Mouse (Mus musculus): ENCODE results near the gene Fem1a. TPM values are rescaled to one million over a fixed set of nuclear protein-coding genes. Genes with fewer than 3 reads are reported as not detected.
A peak's percentile ranks its signal among the peaks of the same experiment; 100 is the strongest.

Fem1a gene
- total and polyA plus RNA-seq, 3 experiments: 16.6 to 26.0 (median 17.5) TPM

DNA sequence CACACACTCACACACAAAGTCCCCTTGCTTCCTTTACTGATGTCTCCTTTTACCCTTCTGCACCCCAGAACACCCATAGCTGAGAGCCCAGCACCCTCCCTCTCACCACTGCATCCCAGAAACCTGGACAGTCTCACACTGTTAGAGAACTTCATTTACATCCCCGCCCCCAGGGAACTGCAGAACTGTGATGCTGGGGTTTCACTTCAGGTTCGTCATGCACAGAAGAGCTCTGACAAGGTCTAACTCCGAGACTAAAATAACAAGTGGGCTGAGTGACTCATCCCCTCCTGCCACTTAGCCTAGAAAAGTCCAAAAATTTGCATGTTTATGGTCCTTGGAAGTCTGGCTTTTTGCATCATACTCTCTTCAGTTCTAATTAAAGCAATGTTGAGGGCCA lies 9.7 kb downstream of the Fem1a start (continued):
- TF ChIP-seq E2F4 (IDR thresholded peaks at IDR 0.05; ENCODE audit: insufficient replicate concordance, low read depth, low read length) (no peak), KAT2A (IDR thresholded peaks at IDR 0.05; ENCODE audit: insufficient replicate concordance, low read length) (0 out of 2 replicates have a peak, but pooled peaks have one; percentile 3), JUND (conservative IDR thresholded peaks at IDR 0.05; ENCODE audit: low read depth, low read length) (peak; percentile 97), SIN3A (IDR thresholded peaks at IDR 0.05; ENCODE audit: low read length) (peak; percentile 72), TBP (conservative IDR thresholded peaks at IDR 0.05; ENCODE audit: low read depth, low read length) (0 out of 2 replicates have a peak, but pooled peaks have one; percentile 44), POLR2A (IDR thresholded peaks at IDR 0.05; ENCODE audit: low read depth, low read length) (peak; percentile 34)

DNA sequence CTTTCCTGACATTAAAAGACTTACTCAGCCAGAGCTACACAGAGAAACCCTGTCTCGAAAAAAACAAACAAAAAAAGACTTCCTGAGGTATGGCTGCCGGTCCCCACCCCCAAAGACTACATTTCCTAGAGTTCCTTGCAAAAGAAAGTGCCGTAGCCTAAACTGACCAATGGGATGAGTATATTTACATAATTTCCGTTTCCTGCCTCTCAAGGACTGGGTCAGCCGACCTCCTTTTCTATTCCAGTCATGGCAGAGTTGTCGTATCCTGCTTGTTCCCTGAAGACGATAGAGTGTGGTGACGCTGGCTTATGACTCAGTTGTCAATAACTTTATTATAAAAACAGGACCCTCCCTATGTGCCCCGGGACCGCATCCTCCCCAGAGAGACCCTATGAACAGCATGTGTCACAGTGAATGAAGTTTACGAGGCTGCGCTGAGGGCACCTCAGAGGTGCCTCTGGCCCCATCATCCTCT lies 12.6 kb downstream of the Fem1a start:
- dilution Hi-C loops (cut with MboI; ENCODE audit: extremely low pct_ligation_motif_present, extremely low pct_unique_long_range_greater_than_20kb, low sequenced_read_pairs): no loop called here
- Histone ChIP-seq H3K27ac (ENCODE audit: insufficient read depth, low read depth) (peak overlapping the region; percentile 82), H3K36me3 (replicated peaks in 1 of 2; ENCODE audit: control insufficient read depth in 1 of 2, insufficient read depth in 1 of 2, low read length in 1 of 2) (peaks cover 38 to 47% of the 10 kb centered on the region in 2 experiments), H3K4me3 (replicated peaks in 1 of 3; ENCODE audit: low read depth in 2 of 3, low read length in 2 of 3, poor library complexity in 1 of 3) (peak overlapping the region in 1 of 3 experiments; percentile 42), H3K9ac (ENCODE audit: insufficient read depth, low read depth) (peak overlapping the region; percentile 67), H3K79me2 (replicated peaks; ENCODE audit: control insufficient read depth, extremely low read depth, insufficient read depth, poor library complexity, severe bottlenecking) (peaks cover 26% of the 10 kb centered on the region), H3K4me2 (ENCODE audit: insufficient read depth, low read depth, poor library complexity, severe bottlenecking) (peak overlapping the region; percentile 35; the same call in 1 of the 2 replicates), H3K27me3 (replicated peaks) (no peaks in the 10 kb centered on the region), H3K4me1 (ENCODE audit: control insufficient read depth in 1 of 2, insufficient read depth in 2 of 2) (peaks cover 28 to 76% of the 10 kb centered on the region in 2 experiments), H3K9me3 (replicated peaks; ENCODE audit: low read length) (no peaks in the 10 kb centered on the region)
- peak; percentile 87 for DNase-seq (ENCODE audit: extremely low read depth)
- in situ Hi-C loops (cut with MboI; ENCODE audit: low pct_ligation_motif_present, low pct_unique_long_range_greater_than_20kb, low sequenced_read_pairs): no loop called here
- TF ChIP-seq ZKSCAN1 (IDR thresholded peaks at IDR 0.05; ENCODE audit: borderline replicate concordance, low read depth, low read length) (no peak), EP300 (IDR thresholded peaks at IDR 0.05; ENCODE audit: low read length) (0 out of 2 replicates have a peak, but pooled peaks have one; percentile 35), POLR2AphosphoS2 (IDR thresholded peaks at IDR 0.05; ENCODE audit: low read depth, low read length) (peak; percentile 96), NELFE (IDR thresholded peaks at IDR 0.05; ENCODE audit: low read depth, low read length) (no peak; the same call in 1 of the 2 replicates), JUND (conservative IDR thresholded peaks at IDR 0.05; ENCODE audit: low read depth, low read length) (no peak), TCF12 (IDR thresholded peaks at IDR 0.05; ENCODE audit: low read depth, low read length) (0 out of 2 replicates have a peak, but pooled peaks have one; percentile 49), ELF1 (IDR thresholded peaks at IDR 0.05; ENCODE audit: low read depth, low read length) (peak; percentile 70), KAT2A (IDR thresholded peaks at IDR 0.05; ENCODE audit: insufficient replicate concordance, low read length) (peak; percentile 73; the same call in 1 of the 2 replicates), ZNF384 (IDR thresholded peaks at IDR 0.05; ENCODE audit: low read depth, low read length) (peak; percentile 52; the same call in 1 of the 2 replicates), MYC (IDR thresholded peaks at IDR 0.05; ENCODE audit: low read depth, low read length) (no peak), MAZ (IDR thresholded peaks at IDR 0.05; ENCODE audit: low read depth, low read length) (no peak), PAX5 (IDR thresholded peaks at IDR 0.05; ENCODE audit: low read length) (no peak), UBTF (IDR thresholded peaks at IDR 0.05; ENCODE audit: low read depth, low read length) (no peak), CHD1 (IDR thresholded peaks at IDR 0.05; ENCODE audit: low read depth, low read length) (no peak), RCOR1 (conservative IDR thresholded peaks at IDR 0.05; ENCODE audit: low read depth, low read length) (no peak), POLR2A (IDR thresholded peaks at IDR 0.05; ENCODE audit: low read depth, low read length) (peak; percentile 70), IRF4 (IDR thresholded peaks at IDR 0.05; ENCODE audit: low read depth, low read length) (0 out of 2 replicates have a peak, but pooled peaks have one; percentile 17), USF1 (IDR thresholded peaks at IDR 0.05; ENCODE audit: low read depth, low read length) (no peak), MAX (IDR thresholded peaks at IDR 0.05; ENCODE audit: low read length) (no peak), NRF1 (IDR thresholded peaks at IDR 0.05; ENCODE audit: low read depth, low read length) (peak; percentile 29; the same call in 1 of the 2 replicates), MXI1 (IDR thresholded peaks at IDR 0.05; ENCODE audit: low read depth, low read length) (no peak; the same call in 1 of the 2 replicates), RAD21 (IDR thresholded peaks at IDR 0.05; ENCODE audit: low read depth, low read length) (no peak), ETS1 (conservative IDR thresholded peaks at IDR 0.05; ENCODE audit: low read depth, low read length) (peak; percentile 41), JUN (IDR thresholded peaks at IDR 0.05; ENCODE audit: insufficient read depth, low read depth, low read length) (no peak), ZC3H11A (IDR thresholded peaks at IDR 0.05; ENCODE audit: low read depth, low read length) (no peak), HCFC1 (IDR thresholded peaks at IDR 0.05; ENCODE audit: low read depth, low read length) (peak; percentile 92), GABPA (IDR thresholded peaks at IDR 0.05; ENCODE audit: insufficient replicate concordance, low read depth, low read length) (no peak; the same call in 1 of the 2 replicates), MEF2A (IDR thresholded peaks at IDR 0.05; ENCODE audit: borderline replicate concordance, low read depth, low read length) (0 out of 2 replicates have a peak, but pooled peaks have one; percentile 45), BHLHE40 (IDR thresholded peaks at IDR 0.05; ENCODE audit: low read depth, low read length) (peak; percentile 70), ZMIZ1 (IDR thresholded peaks at IDR 0.05; ENCODE audit: low read depth, low read length) (peak; percentile 72), SMC3 (IDR thresholded peaks at IDR 0.05; ENCODE audit: low read depth, low read length) (no peak), CTCF (conservative IDR thresholded peaks at IDR 0.05 in 1 of 2, IDR thresholded peaks at IDR 0.05 in 1 of 2; ENCODE audit: low read depth in 2 of 2, low read length in 2 of 2) (no peak), E2F4 (IDR thresholded peaks at IDR 0.05; ENCODE audit: insufficient replicate concordance, low read depth, low read length) (no peak), TBP (conservative IDR thresholded peaks at IDR 0.05; ENCODE audit: low read depth, low read length) (no peak; the same call in 1 of the 2 replicates), SIN3A (IDR thresholded peaks at IDR 0.05; ENCODE audit: low read length) (no peak)
